Mouse (Mus musculus): ENCODE data around the gene Tacr2. TPM values are rescaled to one million over a fixed set of nuclear protein-coding genes. Genes with fewer than 3 reads are reported as not detected.
A peak's percentile ranks its signal among the peaks of the same experiment; 100 is the strongest.

The Tacr2 gene
- polyA plus RNA-seq, 1 experiment from 2014 or later: not detected

GRCm38 (mm10) chr10:62221647-62222046, 30.6 kb upstream of the Tacr2 start:
- H3K9me3 ChIP-seq: no peaks in the 10 kb centered on the region
- no peak overlapping the region for H3K4me2 ChIP-seq (replicated peaks)
- H3K27ac ChIP-seq: no peak overlapping the region
- no peak overlapping the region for H3K9ac ChIP-seq
- ATAC-seq (ENCODE audit: insufficient number of reproducible peaks, insufficient read depth, low FRiP score, low TSS enrichment): no peak
- no peaks in the 10 kb centered on the region for H3K36me3 ChIP-seq
- no peaks in the 10 kb centered on the region for H3K27me3 ChIP-seq
- peaks cover 6% of the 10 kb centered on the region; the same call in 1 of the 2 replicates for H3K4me1 ChIP-seq
- WGBS: 88% methylated on average over 2 of the region's 2 CpGs
- no peak overlapping the region for H3K4me3 ChIP-seq

- Histone ChIP-seq H3K9ac (no peak overlapping the region), H3K4me3 (no peak overlapping the region), H3K9me3 (no peaks in the 10 kb centered on the region), H3K36me3 (no peaks in the 10 kb centered on the region), H3K4me1 (peaks cover 6% of the 10 kb centered on the region; the same call in 1 of the 2 replicates), H3K4me2 (replicated peaks) (no peak overlapping the region), H3K27me3 (no peaks in the 10 kb centered on the region), H3K27ac (no peak overlapping the region)
- 70% methylated on average over 17 of the region's 17 CpGs for WGBS
- no peak for ATAC-seq (ENCODE audit: insufficient number of reproducible peaks, insufficient read depth, low FRiP score, low TSS enrichment)
Measured at GRCm38 (mm10) chr10:62222777-62223176, 29.5 kb upstream of the Tacr2 start.

- no peaks in the 10 kb centered on the region for H3K36me3 ChIP-seq
- no peak overlapping the region for H3K4me2 ChIP-seq (replicated peaks)
- peaks cover 6% of the 10 kb centered on the region; the same call in 1 of the 2 replicates for H3K4me1 ChIP-seq
- no peaks in the 10 kb centered on the region for H3K27me3 ChIP-seq
- no peaks in the 10 kb centered on the region for H3K9me3 ChIP-seq
- ATAC-seq (ENCODE audit: insufficient number of reproducible peaks, insufficient read depth, low FRiP score, low TSS enrichment): no peak
- 47% methylated on average over 6 of the region's 6 CpGs for WGBS
- no peak overlapping the region for H3K4me3 ChIP-seq
- no peak overlapping the region for H3K9ac ChIP-seq
- H3K27ac ChIP-seq: no peak overlapping the region
Measured at GRCm38 (mm10) chr10:62224231-62224630, 28.0 kb upstream of the Tacr2 start.

GRCm38 (mm10) chr10:62225839-62226238, 26.4 kb upstream of the Tacr2 start:
- Histone ChIP-seq H3K4me3 (no peak overlapping the region), H3K36me3 (no peaks in the 10 kb centered on the region), H3K4me2 (replicated peaks) (no peak overlapping the region), H3K27me3 (0 out of 2 replicates have a peak, but pooled peaks cover 11% of the 10 kb centered on the region), H3K9me3 (no peaks in the 10 kb centered on the region), H3K9ac (no peak overlapping the region), H3K27ac (no peak overlapping the region), H3K4me1 (peaks cover 9% of the 10 kb centered on the region; the same call in 1 of the 2 replicates)
- ATAC-seq (ENCODE audit: insufficient number of reproducible peaks, insufficient read depth, low FRiP score, low TSS enrichment): no peak
- WGBS: 38% methylated on average over 7 of the region's 7 CpGs

- no peak overlapping the region for H3K27ac ChIP-seq
- no peaks in the 10 kb centered on the region for H3K9me3 ChIP-seq
- peaks cover 15% of the 10 kb centered on the region for H3K4me1 ChIP-seq
- no peak overlapping the region for H3K4me3 ChIP-seq
- H3K27me3 ChIP-seq: 0 out of 2 replicates have a peak, but pooled peaks cover 11% of the 10 kb centered on the region
- H3K9ac ChIP-seq: no peak overlapping the region
- ATAC-seq (ENCODE audit: insufficient number of reproducible peaks, insufficient read depth, low FRiP score, low TSS enrichment): no peak
- 33% methylated on average over 6 of the region's 6 CpGs for WGBS
- H3K4me2 ChIP-seq (replicated peaks): no peak overlapping the region
- no peaks in the 10 kb centered on the region for H3K36me3 ChIP-seq
Measured at GRCm38 (mm10) chr10:62228126-62228525, 24.1 kb upstream of the Tacr2 start.

GRCm38 (mm10) chr10:62230708-62231394, 21.4 kb upstream of the Tacr2 start, which contains the start of gene Tspan15:
Gene Tspan15 (minus strand): TSS chr10:62231251.
- Histone ChIP-seq H3K27ac (no peak within 1 kb of the TSS), H3K9ac (peak within 1 kb of the TSS; percentile 55), H3K9me3 (no peaks in the 10 kb centered on the region), H3K4me2 (replicated peaks) (peak within 1 kb of the TSS; percentile 93), H3K4me3 (peak within 1 kb of the TSS; percentile 56), H3K4me1 (peaks cover 12% of the 10 kb centered on the region), H3K36me3 (no peaks in the 10 kb centered on the region), H3K27me3 (0 out of 2 replicates have a peak, but pooled peaks cover 11% of the 10 kb centered on the region)
- WGBS: under 1% methylated on average over 59 of the region's 59 CpGs
- ATAC-seq (ENCODE audit: insufficient number of reproducible peaks, insufficient read depth, low FRiP score, low TSS enrichment): peak; percentile 96

- Histone ChIP-seq H3K9ac (peak overlapping the region; percentile 55; the same call in 1 of the 2 replicates), H3K9me3 (no peaks in the 10 kb centered on the region), H3K4me2 (replicated peaks) (peak overlapping the region; percentile 93), H3K4me3 (peak overlapping the region; percentile 56), H3K4me1 (peaks cover 8% of the 10 kb centered on the region), H3K27ac (no peak overlapping the region), H3K27me3 (0 out of 2 replicates have a peak, but pooled peaks cover 11% of the 10 kb centered on the region), H3K36me3 (no peaks in the 10 kb centered on the region)
- ATAC-seq (ENCODE audit: insufficient number of reproducible peaks, insufficient read depth, low FRiP score, low TSS enrichment): no peak
- WGBS: 4% methylated on average over 13 of the region's 13 CpGs
Measured at GRCm38 (mm10) chr10:62231395-62231732, 20.9 kb upstream of the Tacr2 start.

- Histone ChIP-seq H3K27me3 (0 out of 2 replicates have a peak, but pooled peaks cover 11% of the 10 kb centered on the region), H3K9ac (no peak overlapping the region), H3K27ac (no peak overlapping the region), H3K9me3 (no peaks in the 10 kb centered on the region), H3K4me2 (replicated peaks) (peak overlapping the region; percentile 93), H3K4me1 (peaks cover 8% of the 10 kb centered on the region), H3K4me3 (no peak overlapping the region), H3K36me3 (no peaks in the 10 kb centered on the region)
- WGBS: 68% methylated on average over 3 of the region's 3 CpGs
- no peak for ATAC-seq (ENCODE audit: insufficient number of reproducible peaks, insufficient read depth, low FRiP score, low TSS enrichment)
Measured at GRCm38 (mm10) chr10:62231811-62232210, 20.4 kb upstream of the Tacr2 start.

- no peak overlapping the region for H3K4me2 ChIP-seq (replicated peaks)
- H3K9ac ChIP-seq: no peak overlapping the region
- no peak for ATAC-seq (ENCODE audit: insufficient number of reproducible peaks, insufficient read depth, low FRiP score, low TSS enrichment)
- H3K4me1 ChIP-seq: peaks cover 5% of the 10 kb centered on the region
- H3K4me3 ChIP-seq: no peak overlapping the region
- H3K27ac ChIP-seq: no peak overlapping the region
- H3K36me3 ChIP-seq: no peaks in the 10 kb centered on the region
- H3K9me3 ChIP-seq: no peaks in the 10 kb centered on the region
- no peaks in the 10 kb centered on the region for H3K27me3 ChIP-seq
- WGBS: 82% methylated on average over 6 of the region's 6 CpGs
Measured at GRCm38 (mm10) chr10:62236165-62236564, 16.1 kb upstream of the Tacr2 start.

- H3K27me3 ChIP-seq: no peaks in the 10 kb centered on the region
- H3K4me1 ChIP-seq: no peaks in the 10 kb centered on the region
- H3K9ac ChIP-seq: no peak overlapping the region
- H3K4me2 ChIP-seq (replicated peaks): no peak overlapping the region
- H3K4me3 ChIP-seq: no peak overlapping the region
- H3K9me3 ChIP-seq: no peaks in the 10 kb centered on the region
- no peaks in the 10 kb centered on the region for H3K36me3 ChIP-seq
- ATAC-seq (ENCODE audit: insufficient number of reproducible peaks, insufficient read depth, low FRiP score, low TSS enrichment): no peak
- no peak overlapping the region for H3K27ac ChIP-seq
- WGBS: 77% methylated on average over 10 of the region's 10 CpGs
Measured at GRCm38 (mm10) chr10:62237205-62237604, 15.0 kb upstream of the Tacr2 start.

GRCm38 (mm10) chr10:62238688-62239087, 13.6 kb upstream of the Tacr2 start:
- Histone ChIP-seq H3K27ac (no peak overlapping the region), H3K4me3 (no peak overlapping the region), H3K36me3 (no peaks in the 10 kb centered on the region), H3K4me2 (replicated peaks) (no peak overlapping the region), H3K27me3 (no peaks in the 10 kb centered on the region), H3K9me3 (no peaks in the 10 kb centered on the region), H3K4me1 (no peaks in the 10 kb centered on the region), H3K9ac (no peak overlapping the region)
- ATAC-seq (ENCODE audit: insufficient number of reproducible peaks, insufficient read depth, low FRiP score, low TSS enrichment): no peak
- WGBS: 90% methylated on average over 3 of the region's 3 CpGs

GRCm38 (mm10) chr10:62239270-62239669, 13.0 kb upstream of the Tacr2 start:
- Histone ChIP-seq H3K4me1 (no peaks in the 10 kb centered on the region), H3K9me3 (no peaks in the 10 kb centered on the region), H3K27ac (no peak overlapping the region), H3K4me2 (replicated peaks) (no peak overlapping the region), H3K27me3 (no peaks in the 10 kb centered on the region), H3K4me3 (no peak overlapping the region), H3K36me3 (no peaks in the 10 kb centered on the region), H3K9ac (no peak overlapping the region)
- WGBS: 31% methylated on average over 6 of the region's 6 CpGs
- no peak for ATAC-seq (ENCODE audit: insufficient number of reproducible peaks, insufficient read depth, low FRiP score, low TSS enrichment)
